Mouse (Mus musculus) embryonic fibroblast, embryonic 13.5 days (primary cell): ENCODE results near the gene Pef1.

Experiments
- CTCF ChIP-seq: IDR thresholded peaks from 2 replicates; pipeline ENCODE4 v1.5.1; 2011; ENCODE audit warnings: mild to moderate bottlenecking, control low read depth, low read length, moderate library complexity, borderline replicate concordance; ENCODE audit not compliant: insufficient read depth
- POLR2A ChIP-seq: IDR thresholded peaks from 2 replicates; pipeline ENCODE4 v1.6.1; 2011; ENCODE audit warnings: low read depth, mild to moderate bottlenecking, control low read depth, low read length, moderate library complexity

GRCm38 (mm10) chr4:130081345-130082190, 20.8 kb upstream of the Pef1 start:
- no peak for TF ChIP-seq CTCF
- no peak for TF ChIP-seq POLR2A
